ENCODE assay signal across 8 mouse cellular contexts in genomic region chr11:103168690-103169390, GRCm38 (mm10). TPM values are rescaled to one million over a fixed set of nuclear protein-coding genes. Genes with fewer than 3 reads are reported as not detected.
DNase-seq lines count a peak whose midpoint lies in the region; ATAC-seq and TF ChIP-seq lines count a peak whose summit lies in the region.

No protein-coding gene starts in this region.

- intact Hi-C loops in gastrocnemius, adult 2 months (cut with DNase I): loop anchor here (1.0 to 10.0 kb wide), 4 partner anchors 16 to 246 kb away; partner anchors contain the start of gene Plekhm1

- peak; percentile 87; the same call in 1 of the 2 replicates for TF ChIP-seq CTCF in testis, adult 2 months (IDR thresholded peaks at IDR 0.05; ENCODE audit: control insufficient read depth, insufficient read depth, insufficient replicate concordance, low read depth, low read length)
- peak; percentile 88 for TF ChIP-seq CTCF in brain, embryonic 14.5 days (IDR thresholded peaks at IDR 0.05; ENCODE audit: borderline replicate concordance, extremely low read depth, insufficient read depth, insufficient read length)
- peak; percentile 99 for TF ChIP-seq CTCF in gastrocnemius, adult 2 months (IDR thresholded peaks at IDR 0.05)

- no peak for DNase-seq in testis, postnatal 14 days (ENCODE audit: low spot score)
- peak; percentile 79 for DNase-seq in brain, embryonic 14.5 days (ENCODE audit: low read depth)
- DNase-seq in gastrocnemius, adult 2 months: peak; percentile 74
- peak; percentile 90 for DNase-seq in layer of hippocampus, adult 11-12 months (ENCODE audit: low spot score)
- DNase-seq in lung, postnatal 14 days: peak; percentile 78
- DNase-seq in right cerebral cortex, postnatal 14 days: peak; percentile 62

- H3K27me3 ChIP-seq in testis, adult 2 months (ENCODE audit: control insufficient read depth, insufficient read depth, low read length): no peaks in the 10 kb centered on the region

- TF ChIP-seq POLR2A in testis, adult 2 months (IDR thresholded peaks at IDR 0.05; ENCODE audit: control insufficient read depth, low read depth, low read length): no peak
- no peak for TF ChIP-seq POLR2A in brain, embryonic 14.5 days (IDR thresholded peaks at IDR 0.05; ENCODE audit: borderline replicate concordance, extremely low read depth, insufficient read depth, insufficient read length, poor library complexity, severe bottlenecking)

- H3K4me3 ChIP-seq in testis, adult 2 months (ENCODE audit: control insufficient read depth, low read depth, low read length): no peak overlapping the region
- H3K4me3 ChIP-seq in gastrocnemius, adult 2 months: no peak overlapping the region

- H3K36me3 ChIP-seq in testis, adult 2 months (ENCODE audit: control insufficient read depth, insufficient read depth, low read length): no peaks in the 10 kb centered on the region

- no peak for ATAC-seq in erythroid progenitor cell, adult 5-6 weeks (replicated peaks; ENCODE audit: low FRiP score, poor library complexity, severe bottlenecking)

- peaks cover 7% of the 10 kb centered on the region; the same call in 1 of the 2 replicates for H3K4me1 ChIP-seq in testis, adult 2 months (ENCODE audit: control insufficient read depth, insufficient read depth, low read length)

- no peak overlapping the region for H3K27ac ChIP-seq in testis, adult 2 months (ENCODE audit: control insufficient read depth, insufficient read depth, low read depth, low read length)
- H3K27ac ChIP-seq in gastrocnemius, adult 2 months: no peak overlapping the region

RNA-seq across cellular contexts. Expression of gene Fmnl1, which starts 2.1 kb away (rescaled TPM):
- 18.4 and 21.6 TPM in 2 replicates for polyA plus RNA-seq in testis, adult 2 months (2012; rRNA removed)
- polyA plus RNA-seq in brain, embryonic 14.5 days (2012; rRNA removed): 16.1 and 28.6 TPM in 2 replicates
- total RNA-seq in gastrocnemius, adult 2 months (2021): 1 to 10 TPM; 4.2 to 5.7 TPM
- 33.2 and 49.9 TPM in 2 replicates for total RNA-seq in erythroid progenitor cell, adult 5-6 weeks (2015; ENCODE audit: low replicate concordance)
- total RNA-seq in erythroid progenitor cell, adult 5-6 weeks (2017; ENCODE audit: low replicate concordance): 9.2 and 22.3 TPM in 2 replicates

RNA-seq across cellular contexts. Expression of gene Hexim2, which starts 36.6 kb away (rescaled TPM):
- polyA plus RNA-seq in testis, adult 2 months (2012; rRNA removed): 38.8 and 53.8 TPM in 2 replicates
- 12.5 and 18.7 TPM in 2 replicates for polyA plus RNA-seq in brain, embryonic 14.5 days (2012; rRNA removed)
- 1 to 10 TPM; 2.0 to 3.6 TPM for total RNA-seq in gastrocnemius, adult 2 months (2021)
- total RNA-seq in erythroid progenitor cell, adult 5-6 weeks (2015; ENCODE audit: low replicate concordance): 1.8 and 3.8 TPM in 2 replicates
- 5.9 and 13.0 TPM in 2 replicates for total RNA-seq in erythroid progenitor cell, adult 5-6 weeks (2017; ENCODE audit: low replicate concordance)

RNA-seq across cellular contexts. Expression of gene 1700023F06Rik, which starts 39.5 kb away (rescaled TPM):
- 451 and 466 TPM in 2 replicates for polyA plus RNA-seq in testis, adult 2 months (2012; rRNA removed)
- polyA plus RNA-seq in brain, embryonic 14.5 days (2012; rRNA removed): 1.4 and 1.7 TPM in 2 replicates
- not detected for total RNA-seq in gastrocnemius, adult 2 months (2021)
- 6.3 TPM in 1 of 2 replicates, not detected in the other for total RNA-seq in erythroid progenitor cell, adult 5-6 weeks (2015; ENCODE audit: low replicate concordance)
- total RNA-seq in erythroid progenitor cell, adult 5-6 weeks (2017; ENCODE audit: low replicate concordance): not detected in 2 replicates

RNA-seq across cellular contexts. Expression of gene Spata32, which starts 49.4 kb away (rescaled TPM):
- polyA plus RNA-seq in testis, adult 2 months (2012; rRNA removed): 142 and 168 TPM in 2 replicates
- 0.48 and 0.68 TPM in 2 replicates for polyA plus RNA-seq in brain, embryonic 14.5 days (2012; rRNA removed)
- total RNA-seq in gastrocnemius, adult 2 months (2021): not detected
- not detected in 2 replicates for total RNA-seq in erythroid progenitor cell, adult 5-6 weeks (2015; ENCODE audit: low replicate concordance)
- not detected in 2 replicates for total RNA-seq in erythroid progenitor cell, adult 5-6 weeks (2017; ENCODE audit: low replicate concordance)

RNA-seq across cellular contexts. Expression of gene Hexim1, which starts 52.8 kb away (rescaled TPM):
- 5.8 and 6.1 TPM in 2 replicates for polyA plus RNA-seq in testis, adult 2 months (2012; rRNA removed)
- 14.4 and 18.9 TPM in 2 replicates for polyA plus RNA-seq in brain, embryonic 14.5 days (2012; rRNA removed)
- 10 to 100 TPM; 18.6 to 21.8 TPM for total RNA-seq in gastrocnemius, adult 2 months (2021)
- total RNA-seq in erythroid progenitor cell, adult 5-6 weeks (2015; ENCODE audit: low replicate concordance): 7.5 and 14.1 TPM in 2 replicates
- 20.8 and 26.7 TPM in 2 replicates for total RNA-seq in erythroid progenitor cell, adult 5-6 weeks (2017; ENCODE audit: low replicate concordance)
